Comparison of ENCODE assay signal across 35 mouse cellular contexts in the genomic region with DNA sequence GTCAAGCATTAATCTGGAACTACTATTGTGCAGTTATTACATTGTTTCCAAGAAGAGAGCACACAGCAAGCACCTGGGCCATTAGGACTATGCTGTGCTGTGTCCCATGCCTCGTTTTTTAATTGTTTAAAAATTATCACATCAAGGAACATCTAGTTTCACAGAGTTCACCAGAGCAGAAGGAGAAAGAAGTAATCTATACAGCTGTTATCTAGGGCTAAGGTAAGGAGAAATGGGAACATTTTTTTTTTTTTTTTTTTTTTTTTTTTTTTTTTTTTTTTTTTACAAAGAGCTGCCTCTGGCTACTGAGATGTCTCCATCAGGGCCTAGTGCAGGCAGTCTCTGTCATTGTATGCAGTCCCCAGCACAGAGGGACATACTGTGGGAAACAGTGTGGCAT.
"Had no signal": no experiment of that assay in that cellular context is flagged by ENCODE, and none has a peak within 500 bp of the region (broad histone marks: within the 10 kb centered on the region; RNA-seq: fewer than 3 reads in every experiment).

No protein-coding gene starts in this region.

- H3K9me3 ChIP-seq: heart, embryonic 12.5 days; heart, embryonic 13.5 days; heart, embryonic 15.5 days; hindbrain, embryonic 10.5 days; hindbrain, embryonic 12.5 days; hindbrain, embryonic 13.5 days; hindbrain, embryonic 15.5 days; intestine, embryonic 15.5 days; kidney, embryonic 15.5 days had no signal

- H3K4me1 ChIP-seq: heart, embryonic 12.5 days; heart, embryonic 13.5 days; heart, embryonic 15.5 days; hindbrain, embryonic 10.5 days; hindbrain, embryonic 12.5 days; hindbrain, embryonic 13.5 days; hindbrain, embryonic 15.5 days; intestine, embryonic 15.5 days; kidney, embryonic 15.5 days had no signal

- H3K4me2 ChIP-seq: heart, embryonic 11.5 days; heart, embryonic 12.5 days; heart, embryonic 13.5 days; heart, embryonic 15.5 days; hindbrain, embryonic 12.5 days; hindbrain, embryonic 13.5 days; hindbrain, embryonic 14.5 days; hindbrain, embryonic 15.5 days; intestine, embryonic 15.5 days; kidney, embryonic 15.5 days had no signal

- H3K27me3 ChIP-seq: heart, embryonic 12.5 days; heart, embryonic 13.5 days; heart, embryonic 15.5 days; hindbrain, embryonic 12.5 days; hindbrain, embryonic 13.5 days; hindbrain, embryonic 15.5 days; intestine, embryonic 15.5 days; kidney, embryonic 15.5 days had no signal

- DNase-seq: heart, postnatal 10 days; heart, postnatal 14 days; heart, postnatal 36 days; heart, postnatal 4 days; kidney, adult 11 months; kidney, adult 18-20 months; kidney, adult 2 months; kidney, adult 8-10 months; kidney, adult 9 months; kidney, postnatal 10 days; kidney, postnatal 14 days; kidney, postnatal 25 days; kidney, postnatal 36 days; kidney, postnatal 4 days; layer of hippocampus, adult 9-11 months; layer of hippocampus, postnatal 36 days had no signal

- H3K27ac ChIP-seq: heart, embryonic 13.5 days; heart, embryonic 15.5 days; hindbrain, embryonic 10.5 days; hindbrain, embryonic 12.5 days; hindbrain, embryonic 13.5 days; hindbrain, embryonic 14.5 days; hindbrain, embryonic 15.5 days; hindbrain, postnatal 0 days; intestine, embryonic 15.5 days; kidney, embryonic 15.5 days; kidney, postnatal 0 days; layer of hippocampus, adult 2 months; left cerebral cortex, adult 2 months had no signal

- H3K4me3 ChIP-seq: heart, embryonic 12.5 days; heart, embryonic 13.5 days; heart, embryonic 15.5 days; hindbrain, embryonic 10.5 days; hindbrain, embryonic 12.5 days; hindbrain, embryonic 13.5 days; hindbrain, embryonic 15.5 days; intestine, embryonic 15.5 days; kidney, embryonic 15.5 days; layer of hippocampus, adult 2 months; left cerebral cortex, adult 2 months had no signal

- H3K9ac ChIP-seq: heart, embryonic 12.5 days; heart, embryonic 13.5 days; heart, embryonic 15.5 days; hindbrain, embryonic 12.5 days; hindbrain, embryonic 13.5 days; hindbrain, embryonic 14.5 days; hindbrain, embryonic 15.5 days; intestine, embryonic 15.5 days; kidney, embryonic 15.5 days had no signal

- ATAC-seq: hindbrain, embryonic 16.5 days; hindbrain, postnatal 0 days; inflammation-experienced regulatory T-cells, adult 6 months; intestine, embryonic 15.5 days; intestine, embryonic 16.5 days; intestine, postnatal 0 days had no signal

- H3K36me3 ChIP-seq: heart, embryonic 12.5 days; heart, embryonic 13.5 days; heart, embryonic 15.5 days; hindbrain, embryonic 10.5 days; hindbrain, embryonic 12.5 days; hindbrain, embryonic 13.5 days; hindbrain, embryonic 15.5 days; intestine, embryonic 15.5 days; kidney, embryonic 15.5 days had no signal
